In genomic region chr7:139971436-139971835, GRCm38 (mm10) we compare ENCODE assay signal across 12 mouse cellular contexts. TPM values are rescaled to one million over a fixed set of nuclear protein-coding genes. Genes with fewer than 3 reads are reported as not detected.
DNase-seq lines count a peak whose midpoint lies in the region; ATAC-seq and TF ChIP-seq lines count a peak whose summit lies in the region.
"Had no signal": no experiment of that assay in that cellular context is flagged by ENCODE, and none has a peak within 500 bp of the region (broad histone marks: within the 10 kb centered on the region; RNA-seq: fewer than 3 reads in every experiment).

No protein-coding gene starts in this region.

- H3K79me2 ChIP-seq in C2C12 (ENCODE audit: control insufficient read depth, insufficient read depth) = no peaks in the 10 kb centered on the region

- no peaks in the 10 kb centered on the region for H3K27me3 ChIP-seq in C2C12 (ENCODE audit: control insufficient read depth, insufficient read depth, insufficient read length)
- H3K27me3 ChIP-seq in neural tube, embryonic 15.5 days (replicated peaks) = no peaks in the 10 kb centered on the region; the same call in 1 of the 2 replicates

- H3K79me3 ChIP-seq in C2C12 (ENCODE audit: low read depth) = no peaks in the 10 kb centered on the region

- peak; percentile 39; the same call in 1 of the 2 replicates for ATAC-seq in frontal cortex, adult (ENCODE audit: low TSS enrichment)
- ATAC-seq in megakaryocyte, adult 5-6 weeks (ENCODE audit: poor library complexity, severe bottlenecking) = peak; percentile 47
- no peak for ATAC-seq in neural tube, embryonic 15.5 days (ENCODE audit: low FRiP score)
- ATAC-seq: intestine, postnatal 0 days had no signal

- TF ChIP-seq CTCF in C2C12 (IDR thresholded peaks at IDR 0.05; ENCODE audit: control insufficient read depth, insufficient read depth, insufficient read length) = no peak

- H3K36me3 ChIP-seq in C2C12 (ENCODE audit: control insufficient read depth, insufficient read depth) = no peaks in the 10 kb centered on the region
- no peaks in the 10 kb centered on the region for H3K36me3 ChIP-seq in neural tube, embryonic 15.5 days

- 0 out of 2 replicates have a peak overlapping the region, but pooled peaks have one; percentile 21 for H3K27ac ChIP-seq in brown adipose tissue, adult 24 weeks (replicated peaks; ENCODE audit: low read depth, low read length)
- no peak overlapping the region for H3K27ac ChIP-seq in neural tube, embryonic 15.5 days (replicated peaks)

- DNase-seq in frontal cortex, postnatal 10 days (ENCODE audit: low spot score in 2 of 2) = no peak
- no peak for DNase-seq in kidney, adult 8-10 months
- DNase-seq in retina, postnatal 1 day = no peak

- 74% methylated on average over 6 of the region's 6 CpGs for WGBS in neural tube, embryonic 15.5 days

- no peak overlapping the region for H3K4me3 ChIP-seq in C2C12 (ENCODE audit: insufficient read depth, poor library complexity, severe bottlenecking)
- no peak overlapping the region for H3K4me3 ChIP-seq in brown adipose tissue, adult 24 weeks (ENCODE audit: insufficient read depth, low read depth, low read length)
- no peak overlapping the region for H3K4me3 ChIP-seq in neural tube, embryonic 15.5 days (replicated peaks)
- H3K4me3 ChIP-seq: erythroblast, embryonic 14.5 days had no signal

- H3K9me3 ChIP-seq in neural tube, embryonic 15.5 days (replicated peaks) = no peaks in the 10 kb centered on the region

- no peak overlapping the region for H3K9ac ChIP-seq in neural tube, embryonic 15.5 days (replicated peaks)

- no peak overlapping the region for H3ac ChIP-seq in C2C12 (ENCODE audit: control insufficient read depth, insufficient read length, low read depth)

- no peak overlapping the region for H3K4me2 ChIP-seq in neural tube, embryonic 15.5 days

- H3K4me1 ChIP-seq in brown adipose tissue, adult 24 weeks (ENCODE audit: control insufficient read depth, insufficient read depth, insufficient read length, low read length) = no peaks in the 10 kb centered on the region
- H3K4me1 ChIP-seq in neural tube, embryonic 15.5 days = no peaks in the 10 kb centered on the region

TF ChIP-seq in C2C12, 6 proteins besides CTCF, POLR2A, EP300 and RAD21:
- TF ChIP-seq FOSL1 (IDR thresholded peaks at IDR 0.05; ENCODE audit: insufficient read depth, low read length, poor library complexity, severe bottlenecking) = peak; percentile 99
- no peak for TF ChIP-seq CEBPB (IDR thresholded peaks at IDR 0.05; ENCODE audit: low read depth)
- TF ChIP-seq USF1 (IDR thresholded peaks at IDR 0.05; ENCODE audit: low read depth) = no peak
- peak; percentile 60 for TF ChIP-seq MYOD1 (IDR thresholded peaks at IDR 0.05; ENCODE audit: control insufficient read depth, insufficient read length, low read depth)
- TF ChIP-seq MAX (IDR thresholded peaks at IDR 0.05) = peak; percentile 71
- no peak for TF ChIP-seq MYOG (IDR thresholded peaks at IDR 0.05; ENCODE audit: control insufficient read depth, extremely low read depth, insufficient read length)

RNA-seq across cellular contexts. Expression of gene 6430531B16Rik, which starts 7.1 kb away (rescaled TPM):
- polyA plus RNA-seq in C2C12 (2012; fragmentation: generic; extraction: Trizol) = 0.08 TPM
- not detected in 2 replicates for polyA plus RNA-seq in brown adipose tissue, adult 24 weeks (2012; ENCODE audit: insufficient read depth, insufficient read length, missing spikeins)
- total RNA-seq in megakaryocyte, adult 5-6 weeks (2015) = 1.1 and 1.2 TPM in 2 replicates
- 0.89 and 2.3 TPM in 2 replicates for total RNA-seq in megakaryocyte, adult 5-6 weeks (2017)
- 0.82 and 1.2 TPM in 2 replicates for polyA plus RNA-seq in neural tube, embryonic 15.5 days (2015; fragmentation: Nextera tagmentation; extraction: Ambion mirVana)
- total RNA-seq: heart, adult 8-10 months had no signal
- polyA plus RNA-seq: erythroblast, embryonic 14.5 days had no signal

RNA-seq across cellular contexts. Expression of gene Adam8, which starts 20.9 kb away (rescaled TPM):
- 3.7 TPM for polyA plus RNA-seq in C2C12 (2012; fragmentation: generic; extraction: Trizol)
- 3.0 TPM in 1 of 2 replicates, not detected in the other for polyA plus RNA-seq in brown adipose tissue, adult 24 weeks (2012; ENCODE audit: insufficient read depth, insufficient read length, missing spikeins)
- 35.0 and 43.7 TPM in 2 replicates for total RNA-seq in megakaryocyte, adult 5-6 weeks (2015)
- 39.3 and 51.1 TPM in 2 replicates for total RNA-seq in megakaryocyte, adult 5-6 weeks (2017)
- polyA plus RNA-seq in neural tube, embryonic 15.5 days (2015; fragmentation: Nextera tagmentation; extraction: Ambion mirVana) = 2.8 and 3.2 TPM in 2 replicates

RNA-seq across cellular contexts. Expression of gene Utf1, which starts 27.8 kb away (rescaled TPM):
- not detected for polyA plus RNA-seq in C2C12 (2012; fragmentation: generic; extraction: Trizol)
- polyA plus RNA-seq in brown adipose tissue, adult 24 weeks (2012; ENCODE audit: insufficient read depth, insufficient read length, missing spikeins) = not detected in 2 replicates
- total RNA-seq in megakaryocyte, adult 5-6 weeks (2015) = not detected in 2 replicates
- not detected in 2 replicates for total RNA-seq in megakaryocyte, adult 5-6 weeks (2017)
- polyA plus RNA-seq in neural tube, embryonic 15.5 days (2015; fragmentation: Nextera tagmentation; extraction: Ambion mirVana) = 1.6 TPM in 1 of 2 replicates, not detected in the other
- total RNA-seq: heart, adult 8-10 months; left cerebral cortex, adult 18-20 months had no signal
- polyA plus RNA-seq: erythroblast, embryonic 14.5 days; intestine, postnatal 0 days had no signal
